Mouse (Mus musculus): ENCODE data around the gene Mtmr10. TPM values are rescaled to one million over a fixed set of nuclear protein-coding genes. Genes with fewer than 3 reads are reported as not detected.

Gene Mtmr10
- polyA plus RNA-seq, 1 experiment: 11.6 TPM

DNA sequence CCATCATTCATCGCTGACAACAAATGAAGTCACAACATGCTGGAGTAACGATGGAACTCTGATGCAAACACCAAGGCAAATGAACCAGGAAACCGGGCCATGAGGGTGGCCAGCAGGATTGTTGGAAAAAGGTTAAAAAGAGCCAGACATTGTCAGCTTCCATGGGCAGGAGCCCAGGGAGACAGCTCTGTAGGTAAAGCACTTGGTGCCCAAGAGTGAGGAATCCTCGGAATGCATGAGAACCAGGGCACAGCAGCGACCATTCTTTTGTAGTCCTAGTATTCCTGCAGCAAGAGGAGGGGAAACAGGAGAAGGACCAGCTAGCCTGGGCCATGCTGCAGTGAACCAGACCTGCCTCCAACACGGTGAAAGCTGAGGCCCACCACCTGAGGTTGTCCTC is 71.2 kb downstream of the Mtmr10 start:
- Histone ChIP-seq H3K4me3 (ENCODE audit: insufficient read depth, low read length) (no peak overlapping the region), H3K4me1 (ENCODE audit: control insufficient read depth, insufficient read depth, low read length) (peaks cover 2% of the 10 kb centered on the region; the same call in 1 of the 2 replicates), H3K27ac (ENCODE audit: insufficient read depth, low read length) (peak overlapping the region; percentile 45; the same call in 1 of the 2 replicates)
- TF ChIP-seq POLR2A (IDR thresholded peaks at IDR 0.05; ENCODE audit: extremely low read depth, insufficient read depth, low read length) (no peak), CTCF (IDR thresholded peaks at IDR 0.05; ENCODE audit: extremely low read depth, insufficient read depth, low read length) (no peak)

DNA sequence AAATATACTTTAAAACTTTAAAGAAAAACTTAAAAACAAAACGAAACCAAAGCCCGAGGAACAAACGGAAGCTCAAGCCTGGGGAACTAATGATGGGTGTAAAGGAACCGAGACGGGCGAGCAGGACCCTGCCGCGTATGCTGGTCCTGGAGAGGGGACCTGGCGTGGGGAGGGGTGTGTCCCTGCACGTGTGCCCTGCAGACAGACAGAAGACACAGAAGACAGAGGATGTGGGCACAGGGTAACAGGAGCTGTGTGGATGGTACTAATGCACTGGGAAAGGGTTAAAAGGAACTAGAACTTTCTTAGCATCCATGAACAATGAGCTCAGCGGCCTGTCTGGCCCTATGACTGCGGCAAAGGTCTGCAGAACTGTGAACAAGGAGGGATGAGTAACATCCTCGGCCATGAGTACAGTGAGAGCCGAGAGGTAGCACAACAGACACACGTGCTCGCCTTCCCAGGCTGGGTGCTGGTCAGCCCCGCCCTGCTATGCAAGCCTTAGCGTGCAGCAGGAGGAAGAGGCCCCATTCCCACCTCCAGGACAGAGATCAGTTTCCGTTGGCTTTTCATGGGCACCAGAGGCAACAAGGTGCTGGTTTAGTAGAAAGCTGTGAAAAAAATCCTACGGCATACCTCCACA is 72.6 kb downstream of the Mtmr10 start:
- peaks cover 2% of the 10 kb centered on the region; the same call in 1 of the 2 replicates for H3K4me1 ChIP-seq (ENCODE audit: control insufficient read depth, insufficient read depth, low read length)
- peak overlapping the region; percentile 98 for H3K27ac ChIP-seq (ENCODE audit: insufficient read depth, low read length)
- TF ChIP-seq CTCF (IDR thresholded peaks at IDR 0.05; ENCODE audit: extremely low read depth, insufficient read depth, low read length) (no peak), POLR2A (IDR thresholded peaks at IDR 0.05; ENCODE audit: extremely low read depth, insufficient read depth, low read length) (no peak)
- H3K4me3 ChIP-seq (ENCODE audit: insufficient read depth, low read length): no peak overlapping the region

- no peak for TF ChIP-seq POLR2A (IDR thresholded peaks at IDR 0.05; ENCODE audit: extremely low read depth, insufficient read depth, low read length)
- no peak for TF ChIP-seq CTCF (IDR thresholded peaks at IDR 0.05; ENCODE audit: extremely low read depth, insufficient read depth, low read length)
- peak overlapping the region; percentile 98 for H3K27ac ChIP-seq (ENCODE audit: insufficient read depth, low read length)
- H3K4me3 ChIP-seq (ENCODE audit: insufficient read depth, low read length): no peak overlapping the region
- peaks cover 2% of the 10 kb centered on the region; the same call in 1 of the 2 replicates for H3K4me1 ChIP-seq (ENCODE audit: control insufficient read depth, insufficient read depth, low read length)
Measured at GRCm38 (mm10) chr7:64360586-64360945, 73.1 kb downstream of the Mtmr10 start.

DNA sequence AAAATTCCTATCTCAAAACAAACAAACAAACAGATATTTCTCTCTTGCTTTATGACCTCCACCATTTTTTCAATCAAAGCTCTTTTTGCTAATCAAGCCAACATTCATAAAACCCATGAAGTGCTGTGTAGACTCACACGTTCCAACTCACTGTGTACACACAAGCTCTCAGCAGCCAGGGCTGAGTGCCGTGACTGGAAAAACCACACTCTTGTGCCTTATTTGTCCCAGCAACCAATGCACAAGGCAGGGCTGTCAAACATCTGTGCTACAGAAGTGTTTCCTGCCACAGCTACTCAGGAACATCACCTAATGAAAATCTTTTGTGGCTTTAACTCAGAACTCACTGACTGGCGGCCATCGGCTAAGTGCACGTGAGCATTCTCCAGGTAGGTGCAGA is 78.4 kb downstream of the Mtmr10 start:
- Histone ChIP-seq H3K4me1 (ENCODE audit: control insufficient read depth, insufficient read depth, low read length) (peaks cover under 1% of the 10 kb centered on the region; the same call in 1 of the 2 replicates), H3K27ac (ENCODE audit: insufficient read depth, low read length) (no peak overlapping the region), H3K4me3 (ENCODE audit: insufficient read depth, low read length) (no peak overlapping the region)
- no peak for TF ChIP-seq CTCF (IDR thresholded peaks at IDR 0.05; ENCODE audit: extremely low read depth, insufficient read depth, low read length)
- no peak for TF ChIP-seq POLR2A (IDR thresholded peaks at IDR 0.05; ENCODE audit: extremely low read depth, insufficient read depth, low read length)

DNA sequence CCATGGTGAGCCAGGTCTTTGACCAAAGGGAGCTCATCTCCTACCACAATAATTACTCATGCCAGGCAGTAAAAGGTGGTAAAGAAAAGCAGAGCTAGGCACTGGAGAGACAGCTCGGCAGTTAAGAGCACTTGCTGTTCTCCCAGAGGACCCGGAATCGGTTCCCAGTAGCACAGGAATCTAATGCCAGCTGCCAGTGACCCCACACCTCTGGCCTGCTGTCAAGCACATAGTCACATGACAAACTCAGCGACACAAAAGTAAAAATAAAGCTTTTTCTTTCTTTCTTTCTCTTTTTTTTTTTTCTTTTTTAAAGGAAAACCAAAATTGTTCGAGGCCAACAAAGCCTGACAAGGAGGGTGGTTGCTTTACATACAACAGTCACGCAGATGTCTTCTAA is 82.4 kb downstream of the Mtmr10 start:
- peaks cover 2% of the 10 kb centered on the region; the same call in 1 of the 2 replicates for H3K4me1 ChIP-seq (ENCODE audit: control insufficient read depth, insufficient read depth, low read length)
- H3K4me3 ChIP-seq (ENCODE audit: insufficient read depth, low read length): no peak overlapping the region
- no peak overlapping the region for H3K27ac ChIP-seq (ENCODE audit: insufficient read depth, low read length)
- no peak for TF ChIP-seq POLR2A (IDR thresholded peaks at IDR 0.05; ENCODE audit: extremely low read depth, insufficient read depth, low read length)
- TF ChIP-seq CTCF (IDR thresholded peaks at IDR 0.05; ENCODE audit: extremely low read depth, insufficient read depth, low read length): no peak

DNA sequence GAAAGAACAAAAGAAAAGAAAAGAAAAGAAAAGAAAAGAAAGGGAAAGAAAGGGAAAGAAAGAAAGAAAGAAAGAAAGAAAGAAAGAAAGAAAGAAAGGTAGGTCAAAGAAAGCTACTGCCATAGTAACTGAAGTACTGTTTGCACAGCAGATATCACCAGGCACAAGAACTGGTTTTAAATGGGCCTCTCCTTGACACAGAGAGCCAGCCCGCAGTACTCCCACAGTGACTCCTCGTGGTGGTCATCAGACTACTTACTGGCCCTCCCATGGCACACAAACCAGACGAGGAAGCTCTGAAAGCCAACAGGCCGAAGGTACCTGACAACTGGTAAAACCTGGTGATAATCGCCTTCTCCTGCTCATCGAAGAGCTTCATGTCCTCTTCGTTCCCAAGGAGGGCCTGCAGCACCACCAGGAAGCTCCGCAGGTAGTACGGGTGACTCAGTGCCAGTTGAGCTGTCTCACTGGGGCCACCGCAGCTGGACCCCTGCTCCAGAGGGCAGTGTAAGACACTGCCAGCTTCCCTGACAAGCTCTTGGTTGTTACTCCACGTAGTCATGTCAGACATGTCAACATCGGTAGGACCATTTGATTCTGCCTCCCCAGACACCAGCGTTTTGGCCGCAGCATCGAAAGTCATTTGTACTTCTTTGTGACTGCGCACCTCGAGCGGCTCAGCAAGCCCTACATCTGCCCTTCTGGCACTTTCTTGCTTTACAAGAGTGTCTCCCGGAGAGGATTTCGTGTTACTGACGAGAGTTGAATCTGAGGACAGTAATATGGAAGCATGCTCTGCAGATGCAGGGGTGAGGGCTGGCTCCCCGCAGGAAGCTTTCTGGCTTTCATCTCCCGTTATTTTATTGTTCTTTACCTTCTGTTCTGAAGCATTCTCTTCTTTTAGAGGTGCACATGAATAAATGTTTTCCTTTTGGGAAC is 84.8 kb downstream of the Mtmr10 start:
- TF ChIP-seq POLR2A (IDR thresholded peaks at IDR 0.05; ENCODE audit: extremely low read depth, insufficient read depth, low read length) (no peak), CTCF (IDR thresholded peaks at IDR 0.05; ENCODE audit: extremely low read depth, insufficient read depth, low read length) (no peak)
- Histone ChIP-seq H3K4me1 (ENCODE audit: control insufficient read depth, insufficient read depth, low read length) (peaks cover 2% of the 10 kb centered on the region; the same call in 1 of the 2 replicates), H3K27ac (ENCODE audit: insufficient read depth, low read length) (no peak overlapping the region), H3K4me3 (ENCODE audit: insufficient read depth, low read length) (no peak overlapping the region)

DNA sequence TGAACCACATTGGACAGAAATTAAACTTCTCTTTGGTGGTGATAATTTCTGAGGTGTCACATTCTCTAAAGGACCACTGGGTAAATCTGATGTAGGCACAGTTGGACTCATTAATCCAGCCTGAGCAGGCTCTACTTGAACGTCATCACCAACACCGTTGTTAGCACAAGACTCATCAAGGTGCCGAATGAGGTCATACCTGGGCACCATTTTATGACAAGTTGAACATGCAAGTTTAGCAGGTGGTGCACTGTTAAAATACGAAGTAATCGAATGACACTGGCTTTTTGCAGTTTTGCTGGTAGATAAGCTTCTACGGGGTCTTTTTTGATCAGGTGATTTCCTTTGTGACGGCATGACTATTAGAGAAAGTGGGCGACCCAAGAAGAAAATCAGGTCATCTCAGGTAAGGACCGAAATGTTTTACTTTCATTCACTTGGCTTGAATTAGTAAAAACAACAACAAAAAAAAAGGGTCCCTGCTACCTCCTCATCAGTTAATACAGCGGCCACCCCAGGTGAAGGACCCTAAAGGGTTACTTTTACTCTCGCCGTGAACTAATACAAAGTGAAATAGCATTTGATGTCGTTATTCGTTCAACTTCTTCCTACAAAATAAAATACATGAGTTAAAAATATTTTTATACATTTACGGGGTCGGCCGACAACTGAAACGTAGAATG is 85.8 kb downstream of the Mtmr10 start:
- peak overlapping the region; percentile 55 for H3K27ac ChIP-seq (ENCODE audit: insufficient read depth, low read length)
- peaks cover 2% of the 10 kb centered on the region; the same call in 1 of the 2 replicates for H3K4me1 ChIP-seq (ENCODE audit: control insufficient read depth, insufficient read depth, low read length)
- no peak for TF ChIP-seq CTCF (IDR thresholded peaks at IDR 0.05; ENCODE audit: extremely low read depth, insufficient read depth, low read length)
- no peak for TF ChIP-seq POLR2A (IDR thresholded peaks at IDR 0.05; ENCODE audit: extremely low read depth, insufficient read depth, low read length)
- H3K4me3 ChIP-seq (ENCODE audit: insufficient read depth, low read length): peak overlapping the region; percentile 63

GRCm38 (mm10) chr7:64373830-64374562 is 86.5 kb downstream of the Mtmr10 start, which contains the start of gene Fan1:
Fan1 (minus strand) TSS chr7:64374095.
- H3K4me1 ChIP-seq (ENCODE audit: control insufficient read depth, insufficient read depth, low read length): peaks cover 2% of the 10 kb centered on the region; the same call in 1 of the 2 replicates
- no peak for TF ChIP-seq CTCF (IDR thresholded peaks at IDR 0.05; ENCODE audit: extremely low read depth, insufficient read depth, low read length)
- peak; percentile 86 for TF ChIP-seq POLR2A (IDR thresholded peaks at IDR 0.05; ENCODE audit: extremely low read depth, insufficient read depth, low read length)
- H3K4me3 ChIP-seq (ENCODE audit: insufficient read depth, low read length): peak within 1 kb of the TSS; percentile 63
- H3K27ac ChIP-seq (ENCODE audit: insufficient read depth, low read length): peak within 1 kb of the TSS; percentile 55

Other genes with a start within 250 kb of the Mtmr10 start
- 0.15 TPM in 2 replicates for gene Trpm1, start 133.8 kb upstream of the Mtmr10 start, polyA plus RNA-seq (2012; rRNA removed)
- 4.1 and 4.3 TPM in 2 replicates for gene Fan1, start 86.4 kb downstream of the Mtmr10 start, polyA plus RNA-seq (2012; rRNA removed)
- 11.4 and 12.1 TPM in 2 replicates for gene Mphosph10, start 104.6 kb downstream of the Mtmr10 start, polyA plus RNA-seq (2012; rRNA removed)
- gene Mcee, start 105.0 kb downstream of the Mtmr10 start, polyA plus RNA-seq (2012; rRNA removed): 59.6 and 71.7 TPM in 2 replicates
- 188 and 204 TPM in 2 replicates for gene Apba2, start 214.1 kb downstream of the Mtmr10 start, polyA plus RNA-seq (2012; rRNA removed)

All from cortical plate, adult 2 months (tissue).